Mouse (Mus musculus) telencephalon, adult 2 months (tissue): Measurements from ENCODE around the gene Slc38a5.

ENCODE experiments used
- DNase-seq: peaks from one replicate; pipeline ENCODE4 v3.0.0-alpha.2; 2011; ENCODE audit warnings: low read depth, low spot score

Gene Slc38a5

GRCm38 (mm10) chrX:8271083-8271820 lies at the start of gene Slc38a5:
Gene Slc38a5, plus strand, starts transcription at chrX:8271133.
- DNase-seq, result no peak

GRCm38 (mm10) chrX:8222296-8222677 lies 48.6 kb upstream of the Slc38a5 start:
- DNase-seq, result peak; percentile 83

GRCm38 (mm10) chrX:8222678-8223421 lies 48.1 kb upstream of the Slc38a5 start:
- DNase-seq, result peak; percentile 35

- no peak for DNase-seq
Observed at GRCm38 (mm10) chrX:8223473-8223872, 47.5 kb upstream of the Slc38a5 start.

- DNase-seq, result no peak
Observed at GRCm38 (mm10) chrX:8230272-8230671, 40.7 kb upstream of the Slc38a5 start.

- DNase-seq, result no peak
Observed at GRCm38 (mm10) chrX:8233602-8234001, 37.3 kb upstream of the Slc38a5 start.

GRCm38 (mm10) chrX:8236704-8237103 lies 34.2 kb upstream of the Slc38a5 start:
- DNase-seq, result no peak

GRCm38 (mm10) chrX:8238804-8239395 lies 32.0 kb upstream of the Slc38a5 start:
- no peak for DNase-seq

GRCm38 (mm10) chrX:8247680-8248079 lies 23.3 kb upstream of the Slc38a5 start:
- DNase-seq, result no peak

- DNase-seq, result no peak
Observed at GRCm38 (mm10) chrX:8248542-8249120, 22.3 kb upstream of the Slc38a5 start.

GRCm38 (mm10) chrX:8251789-8252333 lies 19.1 kb upstream of the Slc38a5 start:
- DNase-seq, result no peak

GRCm38 (mm10) chrX:8252334-8253285 lies 18.3 kb upstream of the Slc38a5 start, which contains the start of gene Ftsj1:
Gene Ftsj1, minus strand, starts transcription at chrX:8252406.
- DNase-seq, result peak; percentile 92

GRCm38 (mm10) chrX:8253711-8254110 lies 17.2 kb upstream of the Slc38a5 start:
- no peak for DNase-seq

- no peak for DNase-seq
Observed at GRCm38 (mm10) chrX:8255807-8256206, 15.1 kb upstream of the Slc38a5 start.

GRCm38 (mm10) chrX:8259478-8259877 lies 11.5 kb upstream of the Slc38a5 start:
- DNase-seq, result no peak

- DNase-seq, result no peak
Observed at GRCm38 (mm10) chrX:8263156-8263804, 7.7 kb upstream of the Slc38a5 start.

- DNase-seq, result no peak
Observed at GRCm38 (mm10) chrX:8264222-8264621, 6.7 kb upstream of the Slc38a5 start.

- no peak for DNase-seq
Observed at GRCm38 (mm10) chrX:8272000-8272399, 1.1 kb downstream of the Slc38a5 start.

- DNase-seq, result no peak
Observed at GRCm38 (mm10) chrX:8274056-8274455, 3.1 kb downstream of the Slc38a5 start.

- DNase-seq, result no peak
Observed at GRCm38 (mm10) chrX:8288621-8289020, 17.7 kb downstream of the Slc38a5 start.
